Mouse (Mus musculus) MEL (cell line): Measurements from ENCODE around the gene Gm49673. TPM values are rescaled to one million over a fixed set of nuclear protein-coding genes. Genes with fewer than 3 reads are reported as not detected.

Experiments
- DNase-seq: peaks from one replicate; pipeline ENCODE4 v3.0.0; 2011; ENCODE audit warnings: low read depth, low spot score
- H3K27ac ChIP-seq: 2 replicates; pipeline ENCODE4 v1.5.1; 2012; ENCODE audit warnings: low read depth, mild to moderate bottlenecking, control low read depth, low read length, moderate library complexity; ENCODE audit not compliant: control insufficient read depth
- H3K27me3 ChIP-seq, 2 experiments: fragments of 150-350 bp in 1 of 2; sonication (generic) in 1 of 2; 2 replicates each; pipeline ENCODE4 v1.6.1; 2012; ENCODE audit warnings: low read length in 2 of 2, mild to moderate bottlenecking in 2 of 2, improper control_type of control experiment in 1 of 2, moderate library complexity in 1 of 2; ENCODE audit not compliant: insufficient read depth in 2 of 2, control insufficient read depth in 1 of 2
- H3K36me3 ChIP-seq, 2 experiments: 2 replicates each; pipeline ENCODE4 v1.6.1; 2012 to 2014; ENCODE audit warnings: low read length in 2 of 2, improper control_type of control experiment in 1 of 2, inconsistent platforms in 1 of 2, mild to moderate bottlenecking in 1 of 2; ENCODE audit not compliant: insufficient read depth in 2 of 2, control insufficient read depth in 1 of 2
- H3K4me1 ChIP-seq, 2 experiments: fragments of 150-350 bp in 1 of 2; sonication (generic) in 1 of 2; 2 replicates each; pipeline ENCODE4 v1.6.1; 2012; ENCODE audit warnings: low read length in 2 of 2, improper control_type of control experiment in 1 of 2, mild to moderate bottlenecking in 1 of 2; ENCODE audit not compliant: insufficient read depth in 2 of 2, control insufficient read depth in 1 of 2
- H3K4me3 ChIP-seq, 2 experiments: fragments of 150-350 bp in 1 of 2; sonication (generic) in 1 of 2; 2 replicates each; pipeline ENCODE4 v1.5.1; 2012; ENCODE audit warnings: low read depth in 2 of 2, low read length in 2 of 2, mild to moderate bottlenecking in 2 of 2, moderate library complexity in 2 of 2, control low read depth in 1 of 2, improper control_type of control experiment in 1 of 2; ENCODE audit not compliant: control insufficient read depth in 1 of 2, insufficient read depth in 1 of 2
- H3K79me2 ChIP-seq: 2 replicates; pipeline ENCODE4 v1.6.1; 2012; ENCODE audit warnings: mild to moderate bottlenecking, low read length, moderate library complexity; ENCODE audit not compliant: control insufficient read depth, poor library complexity, insufficient read depth
- H3K9ac ChIP-seq: 2 replicates; pipeline ENCODE4 v1.6.1; 2012; ENCODE audit warnings: low read depth, mild to moderate bottlenecking, control low read depth, low read length, moderate library complexity; ENCODE audit not compliant: control insufficient read depth, poor library complexity, severe bottlenecking
- H3K9me3 ChIP-seq: fragments of 150-350 bp; sonication (generic); replicated peaks from 2 replicates; pipeline ENCODE4 v1.6.1; 2012; ENCODE audit warnings: mild to moderate bottlenecking, low read length, improper control_type of control experiment, moderate library complexity; ENCODE audit not compliant: insufficient read depth
- CHD1 ChIP-seq: IDR thresholded peaks from 2 replicates; pipeline ENCODE4 v1.6.1; 2012; ENCODE audit warnings: low read depth, mild to moderate bottlenecking, inconsistent platforms, low read length, improper control_type of control experiment
- CHD2 ChIP-seq: IDR thresholded peaks from 2 replicates; pipeline ENCODE4 v1.6.1; 2011; ENCODE audit warnings: low read length, improper control_type of control experiment
- E2F4 ChIP-seq: IDR thresholded peaks from 2 replicates; pipeline ENCODE4 v1.6.1; 2011; ENCODE audit warnings: low read depth, low read length, improper control_type of control experiment, borderline replicate concordance
- EP300 ChIP-seq, 2 experiments: IDR thresholded peaks; 2 replicates each; pipeline ENCODE4 v1.6.1; 2011; ENCODE audit warnings: improper control_type of control experiment in 2 of 2, low read length in 2 of 2, low read depth in 1 of 2, mild to moderate bottlenecking in 1 of 2
- ETS1 ChIP-seq: IDR thresholded peaks from 2 replicates; pipeline ENCODE4 v1.6.1; 2012; ENCODE audit warnings: low read depth, mild to moderate bottlenecking, inconsistent platforms, low read length, improper control_type of control experiment, moderate library complexity
- GATA1 ChIP-seq: IDR thresholded peaks from 2 replicates; pipeline ENCODE4 v1.6.1; 2011; ENCODE audit warnings: low read depth, low read length, improper control_type of control experiment
- HCFC1 ChIP-seq: IDR thresholded peaks from 2 replicates; pipeline ENCODE4 v1.6.1; 2012; ENCODE audit warnings: low read depth, mild to moderate bottlenecking, inconsistent platforms, low read length, improper control_type of control experiment, moderate library complexity
- JUND ChIP-seq: IDR thresholded peaks from 2 replicates; pipeline ENCODE4 v1.6.1; 2011; ENCODE audit warnings: low read depth, mild to moderate bottlenecking, improper control_type of control experiment, low read length
- KAT2A ChIP-seq: conservative IDR thresholded peaks from 2 replicates; pipeline ENCODE4 v1.6.1; 2012; ENCODE audit warnings: low read depth, low read length, improper control_type of control experiment, inconsistent platforms
- MAX ChIP-seq: IDR thresholded peaks from 2 replicates; pipeline ENCODE4 v1.6.1; 2011; ENCODE audit warnings: low read length, improper control_type of control experiment
- MEF2A ChIP-seq: IDR thresholded peaks from 2 replicates; pipeline ENCODE4 v1.6.1; 2014; ENCODE audit warnings: low read depth, mild to moderate bottlenecking, inconsistent platforms, low read length, improper control_type of control experiment; ENCODE audit not compliant: poor library complexity, insufficient replicate concordance, severe bottlenecking; ENCODE audit errors: extremely low read depth
- MXI1 ChIP-seq: IDR thresholded peaks from 2 replicates; pipeline ENCODE4 v1.6.1; 2011; ENCODE audit warnings: mild to moderate bottlenecking, low read depth, low read length, improper control_type of control experiment
- MYC ChIP-seq: IDR thresholded peaks from 2 replicates; pipeline ENCODE4 v1.6.1; 2011; ENCODE audit warnings: low read depth, mild to moderate bottlenecking, low read length, improper control_type of control experiment, moderate library complexity
- NELFE ChIP-seq: IDR thresholded peaks from 2 replicates; pipeline ENCODE4 v1.6.1; 2011; ENCODE audit warnings: low read depth, low read length, improper control_type of control experiment
- NRF1 ChIP-seq: IDR thresholded peaks from 2 replicates; pipeline ENCODE4 v1.6.1; 2014; ENCODE audit warnings: low read depth, mild to moderate bottlenecking, inconsistent platforms, low read length, improper control_type of control experiment, moderate library complexity; ENCODE audit not compliant: poor library complexity, insufficient read depth, severe bottlenecking
- POLR2AphosphoS2 ChIP-seq: IDR thresholded peaks from 2 replicates; pipeline ENCODE4 v1.6.1; 2011; ENCODE audit warnings: low read length, improper control_type of control experiment
- POLR2AphosphoS5 ChIP-seq: IDR thresholded peaks from 2 replicates; pipeline ENCODE4 v1.6.1; 2012; ENCODE audit warnings: low read depth, borderline replicate concordance, mild to moderate bottlenecking, inconsistent platforms, low read length, moderate library complexity, mixed read lengths
- SIN3A ChIP-seq: IDR thresholded peaks from 2 replicates; pipeline ENCODE4 v1.6.1; 2012; ENCODE audit warnings: low read length, improper control_type of control experiment, inconsistent platforms
- SMC3 ChIP-seq: IDR thresholded peaks from 2 replicates; pipeline ENCODE4 v1.6.1; 2011; ENCODE audit warnings: low read depth, low read length, improper control_type of control experiment
- TAL1 ChIP-seq: IDR thresholded peaks from 2 replicates; pipeline ENCODE4 v1.6.1; 2012; ENCODE audit warnings: mild to moderate bottlenecking, inconsistent platforms, low read length, moderate library complexity, mixed read lengths
- USF2 ChIP-seq, 2 experiments: IDR thresholded peaks; 2 replicates each; pipeline ENCODE4 v1.6.1; 2011 to 2012; ENCODE audit warnings: improper control_type of control experiment in 2 of 2, low read length in 2 of 2, borderline replicate concordance in 1 of 2, inconsistent platforms in 1 of 2, low read depth in 1 of 2, mild to moderate bottlenecking in 1 of 2; ENCODE audit not compliant: insufficient read depth in 1 of 2
- ZNF384 ChIP-seq: IDR thresholded peaks from 2 replicates; pipeline ENCODE4 v1.6.1; 2012; ENCODE audit warnings: low read depth, mild to moderate bottlenecking, inconsistent platforms, low read length, improper control_type of control experiment
- polyA plus RNA-seq, 2 experiments: library from polyadenylated mRNA; stranded (reverse) in 1 of 2; unstranded in 1 of 2; fragments of >175 nt in 1 of 2; fragments of >200 nt in 1 of 2; gene quantifications; 2 replicates each; pipeline versions ENCODE4 v1.2.1 to v1.2.4; 2012; ENCODE audit warnings: low replicate concordance in 2 of 2, low read depth in 1 of 2; ENCODE audit not compliant: insufficient read length in 2 of 2, insufficient read depth in 1 of 2, missing spikeins in 1 of 2
- total RNA-seq: library from RNA; depleted of rRNA; stranded (reverse); fragments of 300-350 nt; gene quantifications from 2 replicates; pipeline ENCODE4 v1.2.3, GENCODE M21; 2012

Gene Gm49673
- total and polyA plus RNA-seq, 3 experiments, result not detected

- Histone ChIP-seq H3K9me3 (no peaks in the 10 kb centered on the region), H3K9ac (no peak overlapping the region), H3K27me3 (no peaks in the 10 kb centered on the region), H3K4me3 (no peak overlapping the region), H3K4me1 (no peaks in the 10 kb centered on the region), H3K79me2 (no peaks in the 10 kb centered on the region; the same call in 1 of the 2 replicates), H3K27ac (no peak overlapping the region), H3K36me3 (peaks cover 0 to 33% of the 10 kb centered on the region in 2 experiments; a peak in 2 of 4 replicates)
- no peak for DNase-seq
- TF ChIP-seq NRF1, result no peak
- TF ChIP-seq JUND, result no peak
- no peak for TF ChIP-seq POLR2AphosphoS2
- no peak for TF ChIP-seq MXI1
- no peak for TF ChIP-seq ETS1
- no peak for TF ChIP-seq USF2 (IDR thresholded peaks at IDR 0.05; ENCODE audit: borderline replicate concordance in 1 of 2, insufficient read depth in 1 of 2, low read depth in 1 of 2, low read length in 2 of 2)
- TF ChIP-seq MEF2A, result no peak
- TF ChIP-seq MYC, result no peak
- TF ChIP-seq ZNF384, result no peak
- no peak for TF ChIP-seq SIN3A
Observed at GRCm38 (mm10) chr17:8184217-8184616, 36.6 kb upstream of the Gm49673 start.

GRCm38 (mm10) chr17:8183815-8184214 is 36.2 kb upstream of the Gm49673 start:
- DNase-seq, result no peak

More at GRCm38 (mm10) chr17:8183815-8184214, 36.2 kb upstream of the Gm49673 start:
- peaks cover 0 to 33% of the 10 kb centered on the region in 2 experiments; a peak in 2 of 4 replicates for H3K36me3 ChIP-seq
- H3K27me3 ChIP-seq, result no peaks in the 10 kb centered on the region
- no peaks in the 10 kb centered on the region; the same call in 1 of the 2 replicates for H3K79me2 ChIP-seq
- TF ChIP-seq POLR2AphosphoS2 (no peak), TAL1 (no peak), MEF2A (no peak), KAT2A (no peak), CHD1 (no peak), SMC3 (no peak), POLR2AphosphoS5 (no peak), E2F4 (no peak), GATA1 (no peak), EP300 (IDR thresholded peaks at IDR 0.05; ENCODE audit: low read depth in 1 of 2, low read length in 2 of 2) (no peak), MXI1 (no peak), NRF1 (no peak), CHD2 (no peak), JUND (no peak), MAX (no peak), HCFC1 (no peak), NELFE (no peak)
- TF ChIP-seq, all 39 proteins: peak for 0
- Histone ChIP-seq H3K4me3 (no peak overlapping the region), H3K9ac (no peak overlapping the region), H3K9me3 (no peaks in the 10 kb centered on the region), H3K27ac (no peak overlapping the region), H3K4me1 (no peaks in the 10 kb centered on the region)
